Mouse (Mus musculus): ENCODE results near the gene Hebp1. TPM values are rescaled to one million over a fixed set of nuclear protein-coding genes. Genes with fewer than 3 reads are reported as not detected.

Hebp1 gene
- polyA plus RNA-seq, 1 experiment from 2014 or later: 62.8 TPM

- Histone ChIP-seq H3K9ac (ENCODE audit: low read depth, low read length) (no peak overlapping the region), H3K27ac (ENCODE audit: low read depth, low read length) (no peak overlapping the region), H3K9me3 (ENCODE audit: control insufficient read depth) (no peaks in the 10 kb centered on the region), H3K36me3 (ENCODE audit: control insufficient read depth, insufficient read depth) (peaks cover 5% of the 10 kb centered on the region; the same call in 1 of the 2 replicates), H3K4me3 (ENCODE audit: low read depth, low read length) (no peak overlapping the region), H3K27me3 (replicated peaks; ENCODE audit: control insufficient read depth, insufficient read depth, low read length) (no peaks in the 10 kb centered on the region), H3K4me1 (replicated peaks; ENCODE audit: control insufficient read depth, insufficient read depth, low read length) (no peaks in the 10 kb centered on the region), H3K4me2 (replicated peaks; ENCODE audit: low read depth) (no peak overlapping the region)
- WGBS: 94% methylated on average over 9 of the region's 9 CpGs
- TF ChIP-seq CTCF (IDR thresholded peaks at IDR 0.05; ENCODE audit: low read depth): no peak
- no peak for ATAC-seq
Observed at GRCm38 (mm10) chr6:135133486-135133885, 64.3 kb downstream of the Hebp1 start.

GRCm38 (mm10) chr6:135133086-135133485 lies 64.7 kb downstream of the Hebp1 start:
- Histone ChIP-seq H3K9ac (ENCODE audit: low read depth, low read length) (no peak overlapping the region), H3K4me1 (replicated peaks; ENCODE audit: control insufficient read depth, insufficient read depth, low read length) (no peaks in the 10 kb centered on the region), H3K36me3 (ENCODE audit: control insufficient read depth, insufficient read depth) (peaks cover 5% of the 10 kb centered on the region; the same call in 1 of the 2 replicates), H3K27me3 (replicated peaks; ENCODE audit: control insufficient read depth, insufficient read depth, low read length) (no peaks in the 10 kb centered on the region), H3K4me2 (replicated peaks; ENCODE audit: low read depth) (no peak overlapping the region), H3K27ac (ENCODE audit: low read depth, low read length) (no peak overlapping the region), H3K4me3 (ENCODE audit: low read depth, low read length) (no peak overlapping the region), H3K9me3 (ENCODE audit: control insufficient read depth) (no peaks in the 10 kb centered on the region)
- TF ChIP-seq CTCF (IDR thresholded peaks at IDR 0.05; ENCODE audit: low read depth): no peak
- no peak for ATAC-seq
- 86% methylated on average over 7 of the region's 7 CpGs for WGBS

GRCm38 (mm10) chr6:135124755-135125380 lies 73.0 kb downstream of the Hebp1 start:
- Histone ChIP-seq H3K4me1 (replicated peaks; ENCODE audit: control insufficient read depth, insufficient read depth, low read length) (no peaks in the 10 kb centered on the region), H3K27ac (ENCODE audit: low read depth, low read length) (no peak overlapping the region), H3K36me3 (ENCODE audit: control insufficient read depth, insufficient read depth) (no peaks in the 10 kb centered on the region), H3K4me3 (ENCODE audit: low read depth, low read length) (no peak overlapping the region), H3K9me3 (ENCODE audit: control insufficient read depth) (no peaks in the 10 kb centered on the region), H3K9ac (ENCODE audit: low read depth, low read length) (no peak overlapping the region), H3K4me2 (replicated peaks; ENCODE audit: low read depth) (no peak overlapping the region), H3K27me3 (replicated peaks; ENCODE audit: control insufficient read depth, insufficient read depth, low read length) (no peaks in the 10 kb centered on the region)
- no peak for ATAC-seq
- TF ChIP-seq CTCF (IDR thresholded peaks at IDR 0.05; ENCODE audit: low read depth): no peak
- WGBS: 58% methylated on average over 5 of the region's 5 CpGs

GRCm38 (mm10) chr6:135118183-135118582 lies 79.6 kb downstream of the Hebp1 start, which contains the start of gene Gprc5d:
Gene Gprc5d, minus strand, starts transcription at chr6:135118283.
- no peak for ATAC-seq
- Histone ChIP-seq H3K27ac (ENCODE audit: low read depth, low read length) (no peak within 1 kb of the TSS), H3K9me3 (ENCODE audit: control insufficient read depth) (no peaks in the 10 kb centered on the region), H3K4me3 (ENCODE audit: low read depth, low read length) (no peak within 1 kb of the TSS), H3K36me3 (ENCODE audit: control insufficient read depth, insufficient read depth) (no peaks in the 10 kb centered on the region), H3K4me2 (replicated peaks; ENCODE audit: low read depth) (no peak within 1 kb of the TSS), H3K9ac (ENCODE audit: low read depth, low read length) (no peak within 1 kb of the TSS), H3K4me1 (replicated peaks; ENCODE audit: control insufficient read depth, insufficient read depth, low read length) (no peaks in the 10 kb centered on the region), H3K27me3 (replicated peaks; ENCODE audit: control insufficient read depth, insufficient read depth, low read length) (no peaks in the 10 kb centered on the region)
- 90% methylated on average over 5 of the region's 5 CpGs for WGBS
- TF ChIP-seq CTCF (IDR thresholded peaks at IDR 0.05; ENCODE audit: low read depth): no peak

GRCm38 (mm10) chr6:135116479-135116878 lies 81.3 kb downstream of the Hebp1 start:
- TF ChIP-seq CTCF (IDR thresholded peaks at IDR 0.05; ENCODE audit: low read depth): no peak
- Histone ChIP-seq H3K36me3 (ENCODE audit: control insufficient read depth, insufficient read depth) (no peaks in the 10 kb centered on the region), H3K27me3 (replicated peaks; ENCODE audit: control insufficient read depth, insufficient read depth, low read length) (no peaks in the 10 kb centered on the region), H3K9ac (ENCODE audit: low read depth, low read length) (no peak overlapping the region), H3K4me3 (ENCODE audit: low read depth, low read length) (no peak overlapping the region), H3K9me3 (ENCODE audit: control insufficient read depth) (no peaks in the 10 kb centered on the region), H3K4me1 (replicated peaks; ENCODE audit: control insufficient read depth, insufficient read depth, low read length) (no peaks in the 10 kb centered on the region), H3K4me2 (replicated peaks; ENCODE audit: low read depth) (no peak overlapping the region), H3K27ac (ENCODE audit: low read depth, low read length) (no peak overlapping the region)
- 91% methylated on average over 8 of the region's 8 CpGs for WGBS
- ATAC-seq: no peak

GRCm38 (mm10) chr6:135113114-135113436 lies 84.7 kb downstream of the Hebp1 start:
- no peaks in the 10 kb centered on the region for H3K4me1 ChIP-seq (replicated peaks; ENCODE audit: control insufficient read depth, insufficient read depth, low read length)
- no peak overlapping the region for H3K4me2 ChIP-seq (replicated peaks; ENCODE audit: low read depth)
- H3K27ac ChIP-seq (ENCODE audit: low read depth, low read length): no peak overlapping the region
- no peak overlapping the region for H3K9ac ChIP-seq (ENCODE audit: low read depth, low read length)
- WGBS: 36% methylated on average over 6 of the region's 6 CpGs
- no peaks in the 10 kb centered on the region for H3K36me3 ChIP-seq (ENCODE audit: control insufficient read depth, insufficient read depth)
- H3K4me3 ChIP-seq (ENCODE audit: low read depth, low read length): no peak overlapping the region
- H3K27me3 ChIP-seq (replicated peaks; ENCODE audit: control insufficient read depth, insufficient read depth, low read length): no peaks in the 10 kb centered on the region
- TF ChIP-seq CTCF (IDR thresholded peaks at IDR 0.05; ENCODE audit: low read depth): no peak
- no peaks in the 10 kb centered on the region for H3K9me3 ChIP-seq (ENCODE audit: control insufficient read depth)
- ATAC-seq: no peak

Data from intestine, postnatal 0 days (tissue).